Mouse (Mus musculus) lung, embryonic 16.5 days (tissue): Measurements from ENCODE around the gene Trmt61a. TPM values are rescaled to one million over a fixed set of nuclear protein-coding genes. Genes with fewer than 3 reads are reported as not detected.
A peak's percentile ranks its signal among the peaks of the same experiment; 100 is the strongest.

Experiments used
- ATAC-seq: fragments of 200-750 bp; cut with Nextera tagmentation; 2 replicates; pipeline ENCODE4 v1.8.0; 2017; ENCODE audit warnings: low read depth, mild to moderate bottlenecking, moderate library complexity
- H3K27ac ChIP-seq: fragments of 300-500 bp; sonication (generic); 2 replicates; pipeline ENCODE4 v1.5.1; 2014; ENCODE audit warnings: mild to moderate bottlenecking, control low read depth, low read length
- H3K27me3 ChIP-seq: fragments of 300-500 bp; sonication (generic); 2 replicates; pipeline ENCODE4 v1.6.1; 2014; ENCODE audit warnings: low read depth, low read length, mixed read lengths; ENCODE audit not compliant: control insufficient read depth, insufficient read depth
- H3K36me3 ChIP-seq: fragments of 300-500 bp; sonication (generic); 2 replicates; pipeline ENCODE4 v1.6.1; 2014; ENCODE audit warnings: low read length; ENCODE audit not compliant: control insufficient read depth, insufficient read depth
- H3K4me1 ChIP-seq: fragments of 300-500 bp; sonication (generic); replicated peaks from 2 replicates; pipeline ENCODE4 v1.6.1; 2014; ENCODE audit warnings: low read length, mixed read lengths; ENCODE audit not compliant: control insufficient read depth, insufficient read depth
- H3K4me2 ChIP-seq: fragments of 300-500 bp; sonication (generic); 2 replicates; pipeline ENCODE4 v1.6.1; 2014; ENCODE audit warnings: low read depth, low read length, control low read depth
- H3K4me3 ChIP-seq: fragments of 300-500 bp; sonication (generic); 2 replicates; pipeline ENCODE4 v1.5.1; 2014; ENCODE audit warnings: mild to moderate bottlenecking, low read length, control low read depth
- H3K9ac ChIP-seq: fragments of 300-500 bp; sonication (generic); 2 replicates; pipeline ENCODE4 v1.6.1; 2014; ENCODE audit warnings: low read length, control low read depth
- H3K9me3 ChIP-seq: fragments of 300-500 bp; sonication (generic); 2 replicates; pipeline ENCODE4 v1.6.1; 2016; ENCODE audit warnings: low read length; ENCODE audit not compliant: control insufficient read depth
- WGBS: fragments of 180-500 bp; shearing (Covaris S2); extraction: QIAGEN DNeasy Blood & Tissue Kit; methylation state at CpG from one replicate; pipeline ENCODE4 v1.1.7; 2014; 5-methylcytosine and 5-hydroxymethylcytosine counted together
- polyA plus RNA-seq: library from polyadenylated mRNA; unstranded; fragments of >200 nt; fragmentation: Nextera tagmentation; extraction: Ambion mirVana; gene quantifications from 2 replicates; pipeline ENCODE4 v1.2.1, GENCODE M21; 2015

The Trmt61a gene
- polyA plus RNA-seq, 1 experiment from 2014 or later: 7.0 TPM

- Histone ChIP-seq H3K9ac (peak overlapping the region; percentile 65), H3K4me1 (peaks cover 43% of the 10 kb centered on the region), H3K9me3 (no peaks in the 10 kb centered on the region), H3K27ac (no peak overlapping the region), H3K36me3 (no peaks in the 10 kb centered on the region), H3K4me3 (peak overlapping the region; percentile 58), H3K4me2 (peak overlapping the region; percentile 86), H3K27me3 (peaks cover 36% of the 10 kb centered on the region)
- ATAC-seq: no peak; the same call in 1 of the 2 replicates
- 1% methylated on average over 35 of the region's 35 CpGs for WGBS
Measured at GRCm38 (mm10) chr12:111670976-111671375, 6.9 kb upstream of the Trmt61a start.

- H3K4me2 ChIP-seq: peak overlapping the region; percentile 86
- H3K9me3 ChIP-seq: no peaks in the 10 kb centered on the region
- peaks cover 36% of the 10 kb centered on the region for H3K27me3 ChIP-seq
- H3K4me3 ChIP-seq: peak overlapping the region; percentile 58
- peak; percentile 3; the same call in 1 of the 2 replicates for ATAC-seq
- H3K4me1 ChIP-seq: peaks cover 43% of the 10 kb centered on the region
- under 1% methylated on average over 34 of the region's 34 CpGs for WGBS
- no peaks in the 10 kb centered on the region for H3K36me3 ChIP-seq
- no peak overlapping the region for H3K27ac ChIP-seq
- H3K9ac ChIP-seq: peak overlapping the region; percentile 65
Measured at GRCm38 (mm10) chr12:111671431-111671902, 6.4 kb upstream of the Trmt61a start.

- Histone ChIP-seq H3K4me1 (peaks cover 45% of the 10 kb centered on the region), H3K4me3 (peak within 1 kb of the TSS; percentile 58), H3K9me3 (no peaks in the 10 kb centered on the region), H3K27ac (no peak within 1 kb of the TSS), H3K27me3 (peaks cover 36% of the 10 kb centered on the region), H3K9ac (peak within 1 kb of the TSS; percentile 65), H3K4me2 (peak within 1 kb of the TSS; percentile 86), H3K36me3 (no peaks in the 10 kb centered on the region)
- 0% methylated on average over 25 of the region's 31 CpGs for WGBS
- peak; percentile 63 for ATAC-seq
Measured at GRCm38 (mm10) chr12:111672176-111672575, 5.7 kb upstream of the Trmt61a start, which contains the start of gene Ckb. Gene Ckb, minus strand, starts transcription at chr12:111672338.

- no peak for ATAC-seq
- H3K4me3 ChIP-seq: peak overlapping the region; percentile 58
- peak overlapping the region; percentile 65 for H3K9ac ChIP-seq
- H3K27ac ChIP-seq: no peak overlapping the region
- no peaks in the 10 kb centered on the region for H3K36me3 ChIP-seq
- no peaks in the 10 kb centered on the region for H3K9me3 ChIP-seq
- H3K4me2 ChIP-seq: peak overlapping the region; percentile 86
- WGBS: 9% methylated on average over 12 of the region's 12 CpGs
- H3K4me1 ChIP-seq: peaks cover 49% of the 10 kb centered on the region
- H3K27me3 ChIP-seq: peaks cover 36% of the 10 kb centered on the region
Measured at GRCm38 (mm10) chr12:111672581-111672980, 5.3 kb upstream of the Trmt61a start.

- no peaks in the 10 kb centered on the region for H3K9me3 ChIP-seq
- no peaks in the 10 kb centered on the region for H3K36me3 ChIP-seq
- no peak for ATAC-seq
- peaks cover 46% of the 10 kb centered on the region for H3K4me1 ChIP-seq
- H3K9ac ChIP-seq: no peak overlapping the region
- no peak overlapping the region for H3K4me2 ChIP-seq
- H3K27me3 ChIP-seq: peaks cover 35% of the 10 kb centered on the region
- no peak overlapping the region for H3K27ac ChIP-seq
- WGBS: 59% methylated on average over 2 of the region's 2 CpGs
- H3K4me3 ChIP-seq: no peak overlapping the region
Measured at GRCm38 (mm10) chr12:111674850-111675486, 2.9 kb upstream of the Trmt61a start.

GRCm38 (mm10) chr12:111675797-111676580 is 1.9 kb upstream of the Trmt61a start:
- 67% methylated on average over 6 of the region's 6 CpGs for WGBS
- Histone ChIP-seq H3K9ac (no peak overlapping the region), H3K27ac (no peak overlapping the region), H3K27me3 (peaks cover 26% of the 10 kb centered on the region), H3K36me3 (0 out of 2 replicates have a peak, but pooled peaks cover 1% of the 10 kb centered on the region), H3K4me3 (no peak overlapping the region), H3K9me3 (no peaks in the 10 kb centered on the region), H3K4me2 (no peak overlapping the region), H3K4me1 (peaks cover 37% of the 10 kb centered on the region)
- ATAC-seq: no peak

DNA sequence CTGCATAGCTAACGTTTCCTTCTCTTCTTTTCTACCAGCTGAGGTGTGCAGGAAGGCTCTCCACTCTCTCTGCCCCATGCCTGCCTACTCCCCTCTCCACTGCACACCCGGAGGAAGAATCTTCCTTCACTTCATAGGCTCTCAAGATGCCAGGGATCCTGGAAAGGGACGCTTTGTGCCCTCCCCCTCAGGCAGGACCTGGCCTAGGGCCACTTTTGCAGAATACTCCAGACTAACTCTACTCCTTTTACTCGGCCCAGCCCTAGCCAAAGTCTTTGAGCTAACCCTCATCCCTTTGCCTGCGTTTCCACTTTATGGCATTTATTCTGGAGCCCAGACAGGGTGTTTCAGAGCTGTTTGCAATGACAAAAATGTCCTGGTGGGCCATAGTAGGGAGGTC is 484 bp upstream of the Trmt61a start:
- 12% methylated on average over 5 of the region's 5 CpGs for WGBS
- peaks cover 27% of the 10 kb centered on the region for H3K4me1 ChIP-seq

GRCm38 (mm10) chr12:111678670-111678933 is 697 bp downstream of the Trmt61a start:
- H3K4me2 ChIP-seq: peak overlapping the region; percentile 96
- H3K9me3 ChIP-seq: no peaks in the 10 kb centered on the region
- H3K36me3 ChIP-seq: 0 out of 2 replicates have a peak, but pooled peaks cover 3% of the 10 kb centered on the region
- H3K9ac ChIP-seq: peak overlapping the region; percentile 88
- 3% methylated on average over 13 of the region's 13 CpGs for WGBS
- H3K27me3 ChIP-seq: peaks cover 6% of the 10 kb centered on the region
- H3K27ac ChIP-seq: no peak overlapping the region
- no peak for ATAC-seq
- peaks cover 23% of the 10 kb centered on the region for H3K4me1 ChIP-seq
- peak overlapping the region; percentile 92 for H3K4me3 ChIP-seq

More for the DNA sequence above, 484 bp upstream of the Trmt61a start:
- H3K36me3 ChIP-seq: 0 out of 2 replicates have a peak, but pooled peaks cover 3% of the 10 kb centered on the region
- H3K27me3 ChIP-seq: peaks cover 18% of the 10 kb centered on the region
- H3K9me3 ChIP-seq: no peaks in the 10 kb centered on the region
- H3K27ac ChIP-seq: peak overlapping the region; percentile 99
- H3K4me2 ChIP-seq: peak overlapping the region; percentile 96
- peak overlapping the region; percentile 92 for H3K4me3 ChIP-seq
- peak overlapping the region; percentile 88 for H3K9ac ChIP-seq
- peak; percentile 12; the same call in 1 of the 2 replicates for ATAC-seq

DNA sequence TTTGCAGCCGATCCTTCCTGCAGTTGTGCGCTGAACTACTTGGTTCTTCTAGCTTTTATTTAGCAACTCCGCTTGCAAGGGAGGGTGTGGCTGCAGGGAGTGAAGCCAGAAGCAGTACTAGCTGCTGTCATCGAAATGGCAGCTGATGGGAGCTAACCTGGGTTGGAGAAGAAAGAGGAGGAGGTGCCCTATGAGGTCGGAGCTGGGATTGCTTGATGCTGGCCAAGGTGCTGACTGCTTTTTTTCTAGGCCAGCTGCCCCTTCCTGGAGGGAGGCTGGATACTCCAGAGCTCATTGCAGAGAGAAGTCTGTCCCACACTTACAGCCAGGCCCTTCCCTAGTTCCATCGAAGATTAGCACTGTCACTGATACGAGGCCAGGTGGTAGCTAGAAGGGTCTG is 1.1 kb downstream of the Trmt61a start:
- Histone ChIP-seq H3K4me1 (peaks cover 23% of the 10 kb centered on the region), H3K4me2 (peak overlapping the region; percentile 96), H3K9ac (peak overlapping the region; percentile 88), H3K4me3 (peak overlapping the region; percentile 92), H3K36me3 (0 out of 2 replicates have a peak, but pooled peaks cover 3% of the 10 kb centered on the region), H3K9me3 (no peaks in the 10 kb centered on the region), H3K27me3 (peaks cover 2% of the 10 kb centered on the region), H3K27ac (no peak overlapping the region)
- 41% methylated on average over 7 of the region's 7 CpGs for WGBS
- ATAC-seq: no peak
